Mouse (Mus musculus) midbrain, postnatal 0 days (tissue): ENCODE results near the gene Gmpr2. TPM values are rescaled to one million over a fixed set of nuclear protein-coding genes. Genes with fewer than 3 reads are reported as not detected.
A peak's percentile ranks its signal among the peaks of the same experiment; 100 is the strongest.

ENCODE experiments used
- ATAC-seq: fragments of 200-750 bp; cut with Nextera tagmentation; 2 replicates; pipeline ENCODE4 v1.8.0; 2017; ENCODE audit warnings: moderate number of reproducible peaks, mild to moderate bottlenecking, moderate TSS enrichment, moderate library complexity; ENCODE audit not compliant: low FRiP score
- DNase-seq: peaks from one replicate; pipeline ENCODE4 v3.0.0-alpha.2; 2015; ENCODE audit warnings: low spot score
- H3K27ac ChIP-seq: fragments of 300-500 bp; sonication (generic); 2 replicates; pipeline ENCODE4 v1.5.1; 2014; ENCODE audit warnings: low read depth, mild to moderate bottlenecking, low read length, mixed read lengths
- H3K27me3 ChIP-seq: fragments of 300-500 bp; sonication (generic); 2 replicates; pipeline ENCODE4 v1.6.1; 2014; ENCODE audit warnings: low read length, control low read depth, mixed read lengths; ENCODE audit not compliant: insufficient read depth
- H3K36me3 ChIP-seq: fragments of 300-500 bp; sonication (generic); 2 replicates; pipeline ENCODE4 v1.6.1; 2014; ENCODE audit warnings: low read length, control low read depth, mixed read lengths; ENCODE audit not compliant: insufficient read depth
- H3K4me1 ChIP-seq: fragments of 300-500 bp; sonication (generic); 2 replicates; pipeline ENCODE4 v1.6.1; 2014; ENCODE audit warnings: mild to moderate bottlenecking, control low read depth, antibody characterized with exemption, low read length, mixed read lengths; ENCODE audit not compliant: insufficient read depth
- H3K4me2 ChIP-seq: fragments of 300-500 bp; sonication (generic); 2 replicates; pipeline ENCODE4 v1.6.1; 2014; ENCODE audit warnings: low read depth, mild to moderate bottlenecking, low read length, mixed read lengths; ENCODE audit not compliant: poor library complexity, severe bottlenecking
- H3K4me3 ChIP-seq: fragments of 300-500 bp; sonication (generic); 2 replicates; pipeline ENCODE4 v1.5.1; 2014; ENCODE audit warnings: low read depth, mild to moderate bottlenecking, low read length, moderate library complexity
- H3K9ac ChIP-seq: fragments of 300-500 bp; sonication (generic); replicated peaks from 2 replicates; pipeline ENCODE4 v1.6.1; 2014; ENCODE audit warnings: mild to moderate bottlenecking, low read length, moderate library complexity, mixed read lengths; ENCODE audit not compliant: poor library complexity, severe bottlenecking
- H3K9me3 ChIP-seq: fragments of 300-500 bp; sonication (generic); 2 replicates; pipeline ENCODE4 v1.6.1; 2016; ENCODE audit warnings: low read length, control low read depth
- CTCF ChIP-seq: IDR thresholded peaks from 2 replicates; pipeline ENCODE4 v1.5.1; 2016; ENCODE audit warnings: antibody characterized with exemption, mild to moderate bottlenecking
- WGBS: fragments of 180-500 bp; shearing (Covaris S2); extraction: QIAGEN DNeasy Blood & Tissue Kit; methylation state at CpG from one replicate; pipeline ENCODE4 v1.1.7; 2014; 5-methylcytosine and 5-hydroxymethylcytosine counted together
- polyA plus RNA-seq: library from polyadenylated mRNA; unstranded; fragments of >200 nt; fragmentation: Nextera tagmentation; extraction: Ambion mirVana; gene quantifications from 2 replicates; pipeline ENCODE4 v1.2.1, GENCODE M21; 2015
- total RNA-seq: library from RNA; depleted of rRNA; stranded (reverse); fragments of >200 nt; gene quantifications from 2 replicates; pipeline ENCODE4 v1.2.3, GENCODE M21; 2014

The Gmpr2 gene
- total and polyA plus RNA-seq, 2 experiments from 2014 or later, result 19.9 to 36.7 TPM

DNA sequence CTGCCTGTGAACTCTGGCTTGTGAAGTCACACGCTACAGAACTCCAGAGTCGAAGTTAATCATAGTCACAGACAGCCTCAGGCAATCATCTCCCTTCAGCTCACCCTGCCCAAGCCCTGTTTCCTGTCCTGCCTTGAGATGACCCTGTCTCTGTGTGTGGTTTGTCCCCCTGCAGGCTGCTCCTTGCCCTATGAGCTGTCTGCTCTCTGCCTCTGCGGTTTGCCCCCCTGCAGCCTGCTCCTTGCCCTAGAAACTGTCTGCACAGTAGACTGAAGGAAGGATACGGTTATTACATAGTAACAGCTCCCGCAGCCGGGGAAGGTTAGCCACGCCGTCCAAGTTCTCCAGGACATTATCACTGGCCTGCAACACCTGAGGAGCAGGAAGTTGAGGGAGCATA, 45.1 kb downstream of the Gmpr2 start:
- Histone ChIP-seq H3K27me3 (0 out of 2 replicates have a peak, but pooled peaks cover 5% of the 10 kb centered on the region), H3K4me2 (no peak overlapping the region), H3K4me3 (no peak overlapping the region), H3K27ac (no peak overlapping the region), H3K9me3 (no peaks in the 10 kb centered on the region), H3K4me1 (peaks cover 5% of the 10 kb centered on the region; the same call in 1 of the 2 replicates), H3K36me3 (peaks cover 31% of the 10 kb centered on the region), H3K9ac (no peak overlapping the region)
- TF ChIP-seq CTCF, result no peak
- ATAC-seq, result no peak
- WGBS, result 83% methylated on average over 8 of the region's 8 CpGs
- no peak for DNase-seq

DNA sequence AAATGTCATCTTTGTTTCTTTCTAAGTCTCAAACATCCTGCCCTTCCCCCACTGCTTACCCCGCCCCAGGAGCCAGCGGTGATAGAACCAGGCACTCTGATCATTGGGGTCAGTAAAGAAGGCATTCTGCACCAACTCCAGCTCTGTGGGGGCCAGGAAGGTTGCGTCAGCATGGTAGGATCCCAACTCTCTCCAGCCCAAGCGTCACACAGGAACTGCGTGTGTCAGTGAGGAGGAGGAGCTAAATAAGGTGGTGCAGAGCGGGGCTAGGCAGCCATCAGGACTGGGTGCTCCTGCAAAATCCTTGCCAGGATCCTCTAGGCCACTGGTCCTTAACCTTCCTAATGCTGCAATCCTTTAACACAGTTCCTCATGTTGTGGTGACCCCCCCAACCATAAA, 48.0 kb downstream of the Gmpr2 start:
- Histone ChIP-seq H3K4me2 (no peak overlapping the region), H3K27ac (no peak overlapping the region), H3K36me3 (peaks cover 31% of the 10 kb centered on the region), H3K4me1 (peaks cover 5% of the 10 kb centered on the region; the same call in 1 of the 2 replicates), H3K4me3 (no peak overlapping the region), H3K9me3 (no peaks in the 10 kb centered on the region), H3K27me3 (no peaks in the 10 kb centered on the region), H3K9ac (no peak overlapping the region)
- ATAC-seq, result no peak
- WGBS, result 90% methylated on average over 6 of the region's 6 CpGs
- no peak for DNase-seq
- TF ChIP-seq CTCF, result no peak

DNA sequence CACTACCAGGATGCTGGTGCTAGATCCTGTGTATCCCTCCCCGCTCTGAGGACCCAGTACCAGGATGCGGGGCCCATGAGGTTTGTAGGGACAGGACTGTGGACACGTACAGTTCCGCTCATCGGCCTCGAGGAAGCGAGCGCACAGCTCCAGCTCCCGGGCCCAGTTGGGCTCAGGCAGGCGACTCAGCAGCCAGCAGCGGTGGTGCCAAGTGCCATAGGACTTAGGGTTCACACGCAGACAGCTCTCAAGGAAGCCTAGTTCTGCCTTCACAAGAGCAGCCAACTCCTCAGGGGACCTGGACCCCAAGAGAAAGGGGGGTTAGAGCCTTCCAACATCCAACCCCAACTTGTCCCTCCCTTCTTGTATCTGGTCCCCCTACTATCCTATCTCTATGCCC, 48.9 kb downstream of the Gmpr2 start:
- Histone ChIP-seq H3K4me1 (peaks cover 5% of the 10 kb centered on the region; the same call in 1 of the 2 replicates), H3K4me3 (no peak overlapping the region), H3K27me3 (no peaks in the 10 kb centered on the region), H3K9ac (no peak overlapping the region), H3K9me3 (no peaks in the 10 kb centered on the region), H3K4me2 (no peak overlapping the region), H3K36me3 (peaks cover 31% of the 10 kb centered on the region), H3K27ac (no peak overlapping the region)
- DNase-seq, result no peak
- TF ChIP-seq CTCF, result no peak
- no peak for ATAC-seq
- 93% methylated on average over 12 of the region's 12 CpGs for WGBS

DNA sequence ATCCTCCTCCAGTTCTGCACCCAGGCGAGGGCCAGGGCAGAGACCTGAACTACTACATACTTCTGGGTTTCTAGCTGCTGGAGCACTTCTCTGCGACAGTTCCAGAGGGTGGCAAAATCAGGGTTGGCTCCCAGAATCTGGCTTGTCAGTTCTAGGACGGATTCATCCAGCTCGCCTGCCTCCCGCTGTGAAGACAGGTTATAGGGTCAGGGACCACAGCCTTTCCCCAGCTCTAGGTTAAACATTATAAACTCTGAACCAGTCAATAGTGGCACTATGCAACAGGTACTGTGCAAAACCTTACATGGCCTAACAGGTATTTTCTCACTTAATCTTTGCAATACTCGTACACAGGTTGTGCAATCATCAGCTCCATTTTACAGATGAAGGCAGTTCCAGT, 49.3 kb downstream of the Gmpr2 start:
- Histone ChIP-seq H3K27me3 (no peaks in the 10 kb centered on the region), H3K9me3 (no peaks in the 10 kb centered on the region), H3K4me1 (peaks cover 5% of the 10 kb centered on the region; the same call in 1 of the 2 replicates), H3K4me2 (peak overlapping the region; percentile 68), H3K4me3 (peak overlapping the region; percentile 45), H3K9ac (peak overlapping the region; percentile 55), H3K36me3 (peaks cover 29% of the 10 kb centered on the region), H3K27ac (peak overlapping the region; percentile 48)
- no peak for TF ChIP-seq CTCF
- ATAC-seq (no peak), DNase-seq (no peak)
- 72% methylated on average over 6 of the region's 6 CpGs for WGBS

DNA sequence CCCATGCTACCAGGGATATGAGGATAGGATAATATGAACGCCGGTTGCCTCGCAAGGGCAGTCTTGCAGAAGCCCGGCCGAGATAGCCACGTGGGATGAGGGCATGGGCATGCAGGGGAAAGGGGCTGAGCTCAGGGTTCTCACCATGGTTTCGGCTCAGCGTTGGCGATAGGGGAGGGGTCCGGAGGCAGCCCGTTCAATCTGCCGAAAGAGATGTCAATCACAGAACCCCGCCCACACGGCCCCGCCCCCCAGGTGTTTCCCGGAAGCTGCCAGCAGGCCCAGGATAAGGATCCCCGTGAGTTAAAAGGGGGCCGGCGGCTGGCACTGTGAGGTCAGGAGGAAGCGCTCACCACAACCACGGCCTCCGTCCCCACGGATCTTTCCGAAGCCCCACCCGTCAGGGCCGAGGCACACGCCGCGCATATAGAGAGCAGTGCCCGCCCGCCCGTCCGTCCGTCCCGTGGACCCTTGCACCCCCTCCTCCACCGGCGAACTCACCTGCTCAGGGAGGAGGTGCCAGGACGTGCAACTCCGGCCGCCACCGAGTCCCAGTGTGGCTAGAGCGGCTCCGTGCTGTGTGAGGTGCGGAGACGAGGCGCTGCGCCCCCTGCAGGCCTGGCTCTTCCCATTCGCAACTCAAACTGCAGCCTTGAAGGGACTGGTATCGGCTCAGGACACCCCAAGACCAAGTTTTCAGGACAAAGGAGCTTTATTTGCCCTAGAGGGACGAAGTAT, 50.1 kb downstream of the Gmpr2 start, which contains the start of gene Rabggta:
TSS of gene Rabggta (minus strand) at position 564 of the 738 bp plus-strand sequence.
- ATAC-seq (peak; percentile 96), DNase-seq (peak; percentile 96)
- Histone ChIP-seq H3K4me3 (peak within 1 kb of the TSS; percentile 45), H3K4me1 (peaks cover 5% of the 10 kb centered on the region; the same call in 1 of the 2 replicates), H3K27me3 (no peaks in the 10 kb centered on the region), H3K9me3 (no peaks in the 10 kb centered on the region), H3K27ac (peak within 1 kb of the TSS; percentile 48), H3K4me2 (peak within 1 kb of the TSS; percentile 68), H3K9ac (peak within 1 kb of the TSS; percentile 55), H3K36me3 (peaks cover 22% of the 10 kb centered on the region)
- peak; percentile 96 for TF ChIP-seq CTCF
- 1% methylated on average over 50 of the region's 50 CpGs for WGBS

DNA sequence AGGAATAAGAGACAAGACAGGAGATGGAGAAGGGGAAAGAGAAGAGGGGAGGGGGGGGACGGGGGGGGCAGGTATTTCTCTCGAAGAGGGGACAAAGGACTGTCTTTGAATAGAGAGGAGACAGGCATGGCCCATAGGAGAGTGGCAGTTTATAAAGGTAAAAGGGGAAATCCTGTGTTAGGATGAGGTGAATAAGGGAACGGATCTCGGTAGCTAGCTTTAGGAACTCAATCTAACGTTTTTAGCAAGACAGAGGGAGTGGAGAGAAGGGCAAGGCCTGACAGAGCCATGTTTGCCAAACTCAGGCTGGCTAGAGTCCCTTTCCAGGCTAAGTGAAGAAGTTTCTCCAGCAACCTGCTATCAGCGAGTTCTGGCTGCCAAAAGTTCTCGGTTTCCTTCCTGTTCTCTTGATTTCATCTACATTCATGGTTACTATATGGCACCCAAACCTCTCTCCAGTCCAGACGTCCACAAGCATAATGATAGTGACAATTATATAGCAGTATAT, 50.8 kb downstream of the Gmpr2 start:
- Histone ChIP-seq H3K4me2 (peak overlapping the region; percentile 68), H3K36me3 (peaks cover 15% of the 10 kb centered on the region), H3K27me3 (no peaks in the 10 kb centered on the region), H3K4me1 (peaks cover 5% of the 10 kb centered on the region; the same call in 1 of the 2 replicates), H3K4me3 (peak overlapping the region; percentile 45; the same call in 1 of the 2 replicates), H3K9ac (peak overlapping the region; percentile 55), H3K27ac (peak overlapping the region; percentile 48; the same call in 1 of the 2 replicates), H3K9me3 (no peaks in the 10 kb centered on the region)
- 49% methylated on average over 8 of the region's 8 CpGs for WGBS
- no peak for DNase-seq
- no peak for TF ChIP-seq CTCF
- ATAC-seq, result peak; percentile 14
